21 mouse cellular contexts compared by ENCODE assay signal in the genomic region with DNA sequence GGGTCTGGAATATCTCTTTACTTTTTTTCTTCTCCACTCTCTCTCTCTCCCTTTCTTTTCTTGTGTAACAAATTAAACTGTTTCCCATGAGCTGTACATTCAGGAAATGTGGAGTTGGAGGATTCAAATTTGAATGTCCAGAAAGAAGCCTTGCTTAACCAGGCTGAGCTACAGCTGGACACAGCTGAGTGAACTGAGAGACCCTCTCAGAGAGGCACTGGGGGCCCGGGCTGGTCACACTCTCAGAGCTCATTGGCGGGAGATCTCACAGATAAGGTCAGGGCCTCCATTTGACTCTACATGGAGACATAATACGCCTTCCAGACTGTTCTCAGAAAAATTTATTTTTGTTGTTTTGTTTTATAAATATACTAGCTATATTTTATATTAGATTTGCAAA. TPM values are rescaled to one million over a fixed set of nuclear protein-coding genes. Genes with fewer than 3 reads are reported as not detected.
DNase-seq lines count a peak whose midpoint lies in the region; ATAC-seq lines count a peak whose summit lies in the region.
"Had no signal": no experiment of that assay in that cellular context is flagged by ENCODE, and none has a peak within 500 bp of the region (broad histone marks: within the 10 kb centered on the region; RNA-seq: fewer than 3 reads in every experiment).

No protein-coding gene starts in this region.

- H3K27ac ChIP-seq in heart, embryonic 15.5 days, result peak overlapping the region; percentile 45; the same call in 1 of the 2 replicates
- no peak overlapping the region for H3K27ac ChIP-seq in heart, embryonic 10.5 days
- peak overlapping the region; percentile 41; the same call in 1 of the 2 replicates for H3K27ac ChIP-seq in embryonic facial prominence, embryonic 13.5 days
- peak overlapping the region; percentile 47; the same call in 1 of the 2 replicates for H3K27ac ChIP-seq in intestine, embryonic 16.5 days (ENCODE audit: low read length)
- H3K27ac ChIP-seq: forebrain, embryonic 15.5 days; limb, embryonic 13.5 days; liver, embryonic 13.5 days had no signal

- no peak overlapping the region for H3K4me3 ChIP-seq in heart, embryonic 15.5 days
- no peak overlapping the region for H3K4me3 ChIP-seq in heart, embryonic 10.5 days
- H3K4me3 ChIP-seq in embryonic facial prominence, embryonic 13.5 days, result no peak overlapping the region
- no peak overlapping the region for H3K4me3 ChIP-seq in intestine, embryonic 16.5 days (ENCODE audit: low read length)
- H3K4me3 ChIP-seq: forebrain, embryonic 15.5 days; limb, embryonic 13.5 days; liver, embryonic 13.5 days had no signal

- H3K4me1 ChIP-seq in heart, embryonic 15.5 days (replicated peaks), result peaks cover 17% of the 10 kb centered on the region
- H3K4me1 ChIP-seq in heart, embryonic 10.5 days, result peaks cover 38% of the 10 kb centered on the region
- H3K4me1 ChIP-seq in embryonic facial prominence, embryonic 13.5 days, result peaks cover 35% of the 10 kb centered on the region
- no peaks in the 10 kb centered on the region for H3K4me1 ChIP-seq in intestine, embryonic 16.5 days (ENCODE audit: control insufficient read depth, insufficient read depth, low read length)
- H3K4me1 ChIP-seq: forebrain, embryonic 15.5 days; liver, embryonic 13.5 days had no signal

- ATAC-seq in heart, embryonic 15.5 days (replicated peaks; ENCODE audit: insufficient number of reproducible peaks, insufficient read depth, low FRiP score, low read depth), result no peak
- no peak for ATAC-seq in embryonic facial prominence, embryonic 13.5 days (ENCODE audit: insufficient number of reproducible peaks, insufficient read depth, low FRiP score, low TSS enrichment, low read depth)
- no peak for ATAC-seq in intestine, embryonic 16.5 days
- ATAC-seq: forebrain, embryonic 15.5 days; hindbrain, embryonic 16.5 days; midbrain, embryonic 16.5 days had no signal

- H3K27me3 ChIP-seq in heart, embryonic 15.5 days, result no peaks in the 10 kb centered on the region
- no peaks in the 10 kb centered on the region for H3K27me3 ChIP-seq in heart, embryonic 10.5 days (ENCODE audit: insufficient read depth, poor library complexity, severe bottlenecking)
- no peaks in the 10 kb centered on the region for H3K27me3 ChIP-seq in embryonic facial prominence, embryonic 13.5 days
- H3K27me3 ChIP-seq in intestine, embryonic 16.5 days (replicated peaks; ENCODE audit: control insufficient read depth, insufficient read depth, low read length), result no peaks in the 10 kb centered on the region
- H3K27me3 ChIP-seq: forebrain, embryonic 15.5 days; limb, embryonic 13.5 days; liver, embryonic 13.5 days had no signal

- 51% methylated on average over 3 of the region's 3 CpGs for WGBS in heart, embryonic 15.5 days
- WGBS in heart, embryonic 10.5 days, result 69% methylated on average over 3 of the region's 3 CpGs
- WGBS in embryonic facial prominence, embryonic 13.5 days, result 49% methylated on average over 3 of the region's 3 CpGs
- WGBS in intestine, embryonic 16.5 days, result 44% methylated on average over 3 of the region's 3 CpGs

- no peaks in the 10 kb centered on the region for H3K9me3 ChIP-seq in heart, embryonic 15.5 days (replicated peaks)
- no peaks in the 10 kb centered on the region for H3K9me3 ChIP-seq in heart, embryonic 10.5 days
- no peaks in the 10 kb centered on the region for H3K9me3 ChIP-seq in embryonic facial prominence, embryonic 13.5 days
- no peaks in the 10 kb centered on the region for H3K9me3 ChIP-seq in intestine, embryonic 16.5 days (ENCODE audit: control insufficient read depth, low read length)
- H3K9me3 ChIP-seq: forebrain, embryonic 15.5 days; limb, embryonic 13.5 days; liver, embryonic 13.5 days had no signal

- no peak overlapping the region for H3K9ac ChIP-seq in heart, embryonic 15.5 days
- H3K9ac ChIP-seq in embryonic facial prominence, embryonic 13.5 days, result no peak overlapping the region
- H3K9ac ChIP-seq in intestine, embryonic 16.5 days (ENCODE audit: low read depth, low read length), result no peak overlapping the region
- H3K9ac ChIP-seq: forebrain, embryonic 15.5 days; limb, embryonic 13.5 days; liver, embryonic 13.5 days had no signal

- H3K4me2 ChIP-seq in heart, embryonic 15.5 days, result no peak overlapping the region
- no peak overlapping the region for H3K4me2 ChIP-seq in embryonic facial prominence, embryonic 13.5 days
- no peak overlapping the region for H3K4me2 ChIP-seq in intestine, embryonic 16.5 days (ENCODE audit: low read depth, low read length)
- H3K4me2 ChIP-seq: forebrain, embryonic 15.5 days; limb, embryonic 13.5 days; liver, embryonic 13.5 days had no signal

- intact Hi-C loops in gastrocnemius, postnatal 14 days (cut with DNase I; ENCODE audit: low total_unique reads), result no loop called here

- no peak for DNase-seq in heart, embryonic 10.5 days (ENCODE audit: low spot score)
- DNase-seq in kidney, postnatal 14 days, result peak; percentile 30
- DNase-seq in kidney, adult 11 months, result no peak
- no peak for DNase-seq in frontal cortex, postnatal 10 days (ENCODE audit: low spot score in 2 of 2)
- DNase-seq in gastrocnemius, postnatal 14 days, result no peak
- DNase-seq: cerebellum, adult 18-20 months; cerebellum, postnatal 25 days; gastrocnemius, postnatal 36 days; liver, embryonic 13.5 days; right cerebral cortex, postnatal 25 days; thymus, postnatal 25 days had no signal

- H3K36me3 ChIP-seq in heart, embryonic 15.5 days, result no peaks in the 10 kb centered on the region
- H3K36me3 ChIP-seq in heart, embryonic 10.5 days, result peaks cover 3% of the 10 kb centered on the region; the same call in 1 of the 2 replicates
- H3K36me3 ChIP-seq in embryonic facial prominence, embryonic 13.5 days, result no peaks in the 10 kb centered on the region
- H3K36me3 ChIP-seq in intestine, embryonic 16.5 days (ENCODE audit: control insufficient read depth, insufficient read depth, low read length), result no peaks in the 10 kb centered on the region
- H3K36me3 ChIP-seq: forebrain, embryonic 15.5 days; limb, embryonic 13.5 days; liver, embryonic 13.5 days had no signal

RNA-seq across cellular contexts. Expression of a gene that starts 49.9 kb away (rescaled TPM):
- 3.5 and 4.4 TPM in 2 replicates for polyA plus RNA-seq in heart, embryonic 15.5 days (2015; fragmentation: Nextera tagmentation; extraction: Ambion mirVana)
- polyA plus RNA-seq in heart, embryonic 10.5 days (2016; fragmentation: Nextera tagmentation; extraction: Ambion mirVana), result 9.8 and 12.4 TPM in 2 replicates
- polyA plus RNA-seq in embryonic facial prominence, embryonic 13.5 days (2015; fragmentation: Nextera tagmentation; extraction: Ambion mirVana), result 23.2 and 24.9 TPM in 2 replicates
- polyA plus RNA-seq in intestine, embryonic 16.5 days (2015; fragmentation: Nextera tagmentation; extraction: Ambion mirVana), result 4.0 and 4.1 TPM in 2 replicates
- 1 to 10 TPM; 1.8 to 2.3 TPM for total RNA-seq in gastrocnemius, postnatal 14 days (2021)
- total RNA-seq: hematopoietic stem cell, adult 5-6 weeks; neutrophil, adult 5-6 weeks had no signal
- polyA plus RNA-seq: C2C12 had no signal
